In genomic region chr2:152704256-152704605, GRCm38 (mm10) we compare ENCODE assay signal across 17 mouse cellular contexts. TPM values are rescaled to one million over a fixed set of nuclear protein-coding genes. Genes with fewer than 3 reads are reported as not detected.
DNase-seq lines count a peak whose midpoint lies in the region; ATAC-seq and TF ChIP-seq lines count a peak whose summit lies in the region.
"Had no signal": no experiment of that assay in that cellular context is flagged by ENCODE, and none has a peak within 500 bp of the region (broad histone marks: within the 10 kb centered on the region; RNA-seq: fewer than 3 reads in every experiment).

No protein-coding gene starts in this region.

- intact Hi-C loops in left cerebral cortex, postnatal 4 days (cut with DNase I): no loop called here

- peaks cover 65% of the 10 kb centered on the region for H3K4me1 ChIP-seq in cerebellum, adult 2 months (ENCODE audit: control insufficient read depth, insufficient read depth, low read length)
- peaks cover 15% of the 10 kb centered on the region for H3K4me1 ChIP-seq in embryonic facial prominence, embryonic 11.5 days (ENCODE audit: control insufficient read depth, insufficient read depth, low read length)
- peaks cover 69% of the 10 kb centered on the region for H3K4me1 ChIP-seq in limb, embryonic 15.5 days
- H3K4me1 ChIP-seq in kidney, embryonic 14.5 days (ENCODE audit: control insufficient read depth, insufficient read depth, low read length): peaks cover 19% of the 10 kb centered on the region

- DNase-seq in left cerebral cortex, postnatal 4 days: peak; percentile 59
- DNase-seq in left cerebral cortex, adult 18-20 months (ENCODE audit: low spot score in 2 of 2): no peak
- peak in 1 of 2 experiments; percentile 78 for DNase-seq in cerebellum, adult 2 months
- no peak for DNase-seq in embryonic facial prominence, embryonic 11.5 days (ENCODE audit: low spot score)
- DNase-seq in spleen, postnatal 14 days (ENCODE audit: low spot score in 2 of 2): no peak
- DNase-seq: adrenal gland, postnatal 36 days; gastrocnemius, adult 2 months; heart, adult 11 months; kidney, adult 8-10 months; kidney, postnatal 4 days; lung, postnatal 10 days had no signal

- 0 out of 2 replicates have a peak overlapping the region, but pooled peaks have one; percentile 25 for H3K9ac ChIP-seq in embryonic facial prominence, embryonic 11.5 days (replicated peaks; ENCODE audit: low read length)
- H3K9ac ChIP-seq in limb, embryonic 15.5 days: no peak overlapping the region
- no peak overlapping the region for H3K9ac ChIP-seq in kidney, embryonic 14.5 days (ENCODE audit: low read depth, low read length)
- H3K9ac ChIP-seq: heart, embryonic 15.5 days; hindbrain, embryonic 15.5 days had no signal

- peak overlapping the region; percentile 65 for H3K27ac ChIP-seq in cerebellum, adult 2 months (ENCODE audit: insufficient read depth, low read length)
- H3K27ac ChIP-seq in embryonic facial prominence, embryonic 11.5 days (replicated peaks; ENCODE audit: low read depth, low read length): no peak overlapping the region
- H3K27ac ChIP-seq in limb, embryonic 15.5 days: peak overlapping the region; percentile 95
- H3K27ac ChIP-seq in kidney, embryonic 14.5 days (ENCODE audit: low read depth, low read length): no peak overlapping the region
- H3K27ac ChIP-seq: heart, embryonic 15.5 days had no signal

- TF ChIP-seq CTCF in cerebellum, adult 2 months (IDR thresholded peaks at IDR 0.05; ENCODE audit: borderline replicate concordance, insufficient read depth, low read depth, low read length): no peak

- no peak for ATAC-seq in embryonic facial prominence, embryonic 11.5 days (replicated peaks; ENCODE audit: insufficient number of reproducible peaks, low FRiP score, low TSS enrichment, low read depth)
- no peak for ATAC-seq in limb, embryonic 15.5 days (ENCODE audit: insufficient number of reproducible peaks, low FRiP score, low TSS enrichment, low read depth)
- no peak for ATAC-seq in kidney, embryonic 14.5 days (ENCODE audit: low FRiP score, low TSS enrichment)
- ATAC-seq: forebrain, embryonic 16.5 days had no signal

- WGBS in cerebellum, adult 2 months: 7% methylated on average over 5 of the region's 5 CpGs
- WGBS in embryonic facial prominence, embryonic 11.5 days: 87% methylated on average over 5 of the region's 5 CpGs
- 87% methylated on average over 5 of the region's 5 CpGs for WGBS in limb, embryonic 15.5 days
- 82% methylated on average over 5 of the region's 5 CpGs for WGBS in kidney, embryonic 14.5 days

- peak; percentile 24; the same call in 1 of the 2 replicates for TF ChIP-seq POLR2A in cerebellum, adult 2 months (IDR thresholded peaks at IDR 0.05; ENCODE audit: borderline replicate concordance, insufficient read depth, low read length)

- no peaks in the 10 kb centered on the region for H3K27me3 ChIP-seq in cerebellum, adult 2 months (ENCODE audit: control insufficient read depth, insufficient read depth, low read length)
- no peaks in the 10 kb centered on the region; the same call in 1 of the 2 replicates for H3K27me3 ChIP-seq in embryonic facial prominence, embryonic 11.5 days (ENCODE audit: control insufficient read depth, insufficient read depth, low read length)
- H3K27me3 ChIP-seq in limb, embryonic 15.5 days: no peaks in the 10 kb centered on the region
- no peaks in the 10 kb centered on the region for H3K27me3 ChIP-seq in kidney, embryonic 14.5 days (ENCODE audit: control insufficient read depth, insufficient read depth, low read length)
- H3K27me3 ChIP-seq: heart, embryonic 15.5 days; hindbrain, embryonic 15.5 days; megakaryocyte, embryonic 14.5 days had no signal

- no peak overlapping the region for H3K4me2 ChIP-seq in embryonic facial prominence, embryonic 11.5 days (ENCODE audit: low read depth, low read length)
- no peak overlapping the region for H3K4me2 ChIP-seq in limb, embryonic 15.5 days
- no peak overlapping the region for H3K4me2 ChIP-seq in kidney, embryonic 14.5 days (replicated peaks; ENCODE audit: low read depth, low read length)
- H3K4me2 ChIP-seq: heart, embryonic 15.5 days; hindbrain, embryonic 15.5 days had no signal

- H3K36me3 ChIP-seq in embryonic facial prominence, embryonic 11.5 days (replicated peaks; ENCODE audit: control insufficient read depth, insufficient read depth, low read depth, low read length): peaks cover 26% of the 10 kb centered on the region
- peaks cover 64% of the 10 kb centered on the region for H3K36me3 ChIP-seq in limb, embryonic 15.5 days
- peaks cover 66% of the 10 kb centered on the region for H3K36me3 ChIP-seq in kidney, embryonic 14.5 days (ENCODE audit: control insufficient read depth, insufficient read depth, low read length)

- no peaks in the 10 kb centered on the region for H3K9me3 ChIP-seq in embryonic facial prominence, embryonic 11.5 days (replicated peaks; ENCODE audit: control insufficient read depth, low read length)
- H3K9me3 ChIP-seq in limb, embryonic 15.5 days: no peaks in the 10 kb centered on the region
- H3K9me3 ChIP-seq in kidney, embryonic 14.5 days (ENCODE audit: control insufficient read depth, low read length): peaks cover 4% of the 10 kb centered on the region; the same call in 1 of the 2 replicates
- H3K9me3 ChIP-seq: heart, embryonic 15.5 days; hindbrain, embryonic 15.5 days had no signal

- H3K4me3 ChIP-seq in cerebellum, adult 2 months (replicated peaks; ENCODE audit: insufficient read depth, low read depth, low read length): peak overlapping the region; percentile 6
- H3K4me3 ChIP-seq in embryonic facial prominence, embryonic 11.5 days (ENCODE audit: low read depth, low read length): no peak overlapping the region
- H3K4me3 ChIP-seq in limb, embryonic 15.5 days: no peak overlapping the region
- H3K4me3 ChIP-seq in kidney, embryonic 14.5 days (ENCODE audit: low read length): no peak overlapping the region
- H3K4me3 ChIP-seq: gastrocnemius, adult 2 months; heart, embryonic 15.5 days; hindbrain, embryonic 15.5 days; megakaryocyte, embryonic 14.5 days had no signal

RNA-seq across cellular contexts. Expression of gene Mcts2, which starts 17.4 kb away (rescaled TPM):
- total RNA-seq in left cerebral cortex, postnatal 4 days (2021): 10 to 100 TPM; 30.4 to 32.5 TPM
- total RNA-seq in left cerebral cortex, adult 18-20 months (2021): 10 to 100 TPM; 14.1 to 17.5 TPM
- polyA plus RNA-seq in cerebellum, adult 2 months (2012; rRNA removed): 19.2 and 19.9 TPM in 2 replicates
- polyA plus RNA-seq in embryonic facial prominence, embryonic 11.5 days (2014; fragmentation: Nextera tagmentation; extraction: Ambion mirVana): 40.6 and 45.1 TPM in 2 replicates
- 22.0 and 24.2 TPM in 2 replicates for polyA plus RNA-seq in limb, embryonic 15.5 days (2015; fragmentation: Nextera tagmentation; extraction: Ambion mirVana)
- polyA plus RNA-seq in kidney, embryonic 14.5 days (2014; fragmentation: Nextera tagmentation; extraction: Ambion mirVana): 35.4 and 40.8 TPM in 2 replicates

RNA-seq across cellular contexts. Expression of gene Id1, which starts 31.8 kb away (rescaled TPM):
- 10 to 100 TPM; 25.6 to 27.6 TPM for total RNA-seq in left cerebral cortex, postnatal 4 days (2021)
- 10 to 100 TPM; 20.6 to 27.2 TPM for total RNA-seq in left cerebral cortex, adult 18-20 months (2021)
- polyA plus RNA-seq in cerebellum, adult 2 months (2012; rRNA removed): 63.8 and 68.7 TPM in 2 replicates
- 166 and 179 TPM in 2 replicates for polyA plus RNA-seq in embryonic facial prominence, embryonic 11.5 days (2014; fragmentation: Nextera tagmentation; extraction: Ambion mirVana)
- polyA plus RNA-seq in limb, embryonic 15.5 days (2015; fragmentation: Nextera tagmentation; extraction: Ambion mirVana): 167 and 168 TPM in 2 replicates
- 129 and 178 TPM in 2 replicates for polyA plus RNA-seq in kidney, embryonic 14.5 days (2014; fragmentation: Nextera tagmentation; extraction: Ambion mirVana)

RNA-seq across cellular contexts. Expression of gene H13, which starts 35.0 kb away (rescaled TPM):
- total RNA-seq in left cerebral cortex, postnatal 4 days (2021): 100 to 1,000 TPM; 149 to 160 TPM
- 10 to 100 TPM; 73.4 to 79.2 TPM for total RNA-seq in left cerebral cortex, adult 18-20 months (2021)
- 80.5 and 83.5 TPM in 2 replicates for polyA plus RNA-seq in cerebellum, adult 2 months (2012; rRNA removed)
- 115 and 118 TPM in 2 replicates for polyA plus RNA-seq in embryonic facial prominence, embryonic 11.5 days (2014; fragmentation: Nextera tagmentation; extraction: Ambion mirVana)
- polyA plus RNA-seq in limb, embryonic 15.5 days (2015; fragmentation: Nextera tagmentation; extraction: Ambion mirVana): 143 and 150 TPM in 2 replicates
- 127 and 147 TPM in 2 replicates for polyA plus RNA-seq in kidney, embryonic 14.5 days (2014; fragmentation: Nextera tagmentation; extraction: Ambion mirVana)

RNA-seq across cellular contexts. Expression of gene Cox4i2, which starts 49.7 kb away (rescaled TPM):
- total RNA-seq in left cerebral cortex, postnatal 4 days (2021): 1 to 10 TPM; 1.7 to 1.9 TPM
- total RNA-seq in left cerebral cortex, adult 18-20 months (2021): 1 to 10 TPM; 2.7 to 2.8 TPM
- polyA plus RNA-seq in cerebellum, adult 2 months (2012; rRNA removed): 9.2 and 9.7 TPM in 2 replicates
- polyA plus RNA-seq in embryonic facial prominence, embryonic 11.5 days (2014; fragmentation: Nextera tagmentation; extraction: Ambion mirVana): 9.8 and 11.1 TPM in 2 replicates
- 33.9 and 36.2 TPM in 2 replicates for polyA plus RNA-seq in limb, embryonic 15.5 days (2015; fragmentation: Nextera tagmentation; extraction: Ambion mirVana)
- 12.1 and 18.8 TPM in 2 replicates for polyA plus RNA-seq in kidney, embryonic 14.5 days (2014; fragmentation: Nextera tagmentation; extraction: Ambion mirVana)

Comparison
In these comparisons a context has a peak if more than half of its experiments do, and no peak if none do; other contexts are left out.
1. H3K27ac ChIP-seq: peak in cerebellum, adult 2 months (single experiment) and limb, embryonic 15.5 days (single experiment); none in embryonic facial prominence, embryonic 11.5 days (single experiment) and kidney, embryonic 14.5 days (single experiment).